Comparison of ENCODE assay signal across 29 mouse cellular contexts in the genomic region with DNA sequence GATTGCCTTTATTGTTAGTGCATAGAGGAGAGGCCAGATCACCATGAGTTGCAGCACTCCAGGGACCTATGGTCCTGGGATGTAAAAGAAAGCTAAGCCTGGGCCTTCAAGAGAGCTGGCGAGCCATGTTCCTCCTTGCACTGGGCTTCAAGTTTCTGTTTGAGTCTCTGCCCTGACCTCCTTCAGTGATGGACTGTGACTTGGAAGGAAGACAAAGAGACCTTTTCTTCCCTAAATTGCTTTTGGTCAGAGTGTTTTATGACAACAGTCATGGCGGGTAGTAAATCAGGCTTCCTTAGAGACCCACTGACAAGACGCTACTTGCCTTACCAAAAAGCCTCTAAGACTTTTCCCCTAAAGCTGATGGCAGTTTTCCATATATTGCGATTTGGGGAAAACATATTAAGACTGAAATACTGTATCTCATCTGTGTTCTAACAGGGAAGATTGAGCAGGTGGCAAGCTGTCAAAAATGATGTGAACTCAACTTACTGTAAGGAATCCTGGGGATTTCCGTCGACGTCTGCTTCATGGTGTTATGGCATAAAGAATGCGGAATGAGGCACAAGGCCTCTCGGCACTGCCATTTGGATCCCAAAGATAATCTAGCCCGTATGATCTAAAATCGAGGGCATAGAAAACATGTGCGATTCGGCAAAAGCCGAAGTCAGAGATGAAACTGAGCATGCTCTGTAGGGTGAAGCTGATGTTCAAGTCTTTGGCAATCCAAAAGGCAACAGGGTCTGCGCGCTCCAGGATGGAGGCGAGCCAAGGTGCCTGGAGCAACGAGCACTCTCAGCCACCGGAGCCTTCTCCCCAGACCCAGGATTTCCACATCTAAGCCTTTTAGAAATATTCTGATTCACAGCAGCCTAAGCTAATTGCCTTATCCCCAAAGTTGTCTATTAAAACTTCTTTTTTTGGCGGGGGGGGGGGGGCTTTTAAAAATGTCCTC.
DNase-seq lines count a peak whose midpoint lies in the region; ATAC-seq and TF ChIP-seq lines count a peak whose summit lies in the region.
"Had no signal": no experiment of that assay in that cellular context is flagged by ENCODE, and none has a peak within 500 bp of the region (broad histone marks: within the 10 kb centered on the region; RNA-seq: fewer than 3 reads in every experiment).

No protein-coding gene starts in this region.

- TF ChIP-seq CTCF in hindbrain, postnatal 0 days (IDR thresholded peaks at IDR 0.05; ENCODE audit: low read depth): no peak
- TF ChIP-seq CTCF in midbrain, postnatal 0 days (IDR thresholded peaks at IDR 0.05): no peak

- H3K9me3 ChIP-seq in hindbrain, postnatal 0 days (ENCODE audit: low read length): no peaks in the 10 kb centered on the region
- no peaks in the 10 kb centered on the region for H3K9me3 ChIP-seq in hindbrain, embryonic 12.5 days (replicated peaks)
- H3K9me3 ChIP-seq in midbrain, postnatal 0 days (ENCODE audit: low read length): no peaks in the 10 kb centered on the region
- H3K9me3 ChIP-seq in midbrain, embryonic 10.5 days (replicated peaks): no peaks in the 10 kb centered on the region
- H3K9me3 ChIP-seq in neural tube, embryonic 15.5 days (replicated peaks): no peaks in the 10 kb centered on the region
- H3K9me3 ChIP-seq: heart, embryonic 10.5 days; liver, embryonic 15.5 days; lung, embryonic 15.5 days; midbrain, embryonic 15.5 days; neural tube, embryonic 13.5 days; stomach, embryonic 15.5 days had no signal

- H3K4me2 ChIP-seq in hindbrain, postnatal 0 days (ENCODE audit: low read depth, low read length): no peak overlapping the region
- H3K4me2 ChIP-seq in hindbrain, embryonic 12.5 days (replicated peaks): no peak overlapping the region
- H3K4me2 ChIP-seq in midbrain, postnatal 0 days (ENCODE audit: low read depth, low read length, poor library complexity, severe bottlenecking): no peak overlapping the region
- H3K4me2 ChIP-seq in neural tube, embryonic 15.5 days: no peak overlapping the region
- H3K4me2 ChIP-seq: liver, embryonic 15.5 days; lung, embryonic 15.5 days; midbrain, embryonic 15.5 days; neural tube, embryonic 13.5 days; stomach, embryonic 15.5 days had no signal

- ATAC-seq in hindbrain, postnatal 0 days: no peak
- ATAC-seq in hindbrain, embryonic 12.5 days (ENCODE audit: low FRiP score): no peak
- ATAC-seq in midbrain, postnatal 0 days (ENCODE audit: low FRiP score): no peak
- no peak for ATAC-seq in neural tube, embryonic 15.5 days (ENCODE audit: low FRiP score)
- ATAC-seq: hindbrain, embryonic 16.5 days; intestine, embryonic 16.5 days; midbrain, embryonic 15.5 days had no signal

- no peak overlapping the region for H3K27ac ChIP-seq in hindbrain, postnatal 0 days
- no peak overlapping the region for H3K27ac ChIP-seq in hindbrain, embryonic 12.5 days
- no peak overlapping the region for H3K27ac ChIP-seq in midbrain, postnatal 0 days (ENCODE audit: low read depth, low read length)
- no peak overlapping the region for H3K27ac ChIP-seq in midbrain, embryonic 10.5 days (replicated peaks)
- H3K27ac ChIP-seq in neural tube, embryonic 15.5 days (replicated peaks): no peak overlapping the region
- H3K27ac ChIP-seq: heart, embryonic 10.5 days; layer of hippocampus, adult 2 months; liver, embryonic 15.5 days; lung, embryonic 15.5 days; midbrain, embryonic 15.5 days; neural tube, embryonic 13.5 days; stomach, embryonic 15.5 days had no signal

- 72% methylated on average over 20 of the region's 20 CpGs for WGBS in hindbrain, postnatal 0 days
- 88% methylated on average over 20 of the region's 20 CpGs for WGBS in hindbrain, embryonic 12.5 days
- WGBS in midbrain, postnatal 0 days: 84% methylated on average over 20 of the region's 20 CpGs
- whole genome bisulfite sequencing in midbrain, embryonic 10.5 days: 92% methylated on average over 20 of the region's 20 CpGs
- 70% methylated on average over 20 of the region's 20 CpGs for WGBS in neural tube, embryonic 15.5 days

- no peak overlapping the region for H3K9ac ChIP-seq in hindbrain, postnatal 0 days (replicated peaks; ENCODE audit: low read length)
- no peak overlapping the region for H3K9ac ChIP-seq in hindbrain, embryonic 12.5 days
- no peak overlapping the region for H3K9ac ChIP-seq in midbrain, postnatal 0 days (replicated peaks; ENCODE audit: low read length, poor library complexity, severe bottlenecking)
- H3K9ac ChIP-seq in neural tube, embryonic 15.5 days (replicated peaks): no peak overlapping the region
- H3K9ac ChIP-seq: liver, embryonic 15.5 days; lung, embryonic 15.5 days; midbrain, embryonic 15.5 days; neural tube, embryonic 13.5 days; stomach, embryonic 15.5 days had no signal

- no peaks in the 10 kb centered on the region for H3K36me3 ChIP-seq in hindbrain, postnatal 0 days (ENCODE audit: insufficient read depth, low read length)
- no peaks in the 10 kb centered on the region for H3K36me3 ChIP-seq in hindbrain, embryonic 12.5 days
- H3K36me3 ChIP-seq in midbrain, postnatal 0 days (ENCODE audit: insufficient read depth, low read length): no peaks in the 10 kb centered on the region
- H3K36me3 ChIP-seq in midbrain, embryonic 10.5 days: no peaks in the 10 kb centered on the region
- H3K36me3 ChIP-seq in neural tube, embryonic 15.5 days: no peaks in the 10 kb centered on the region
- H3K36me3 ChIP-seq: G1E; heart, embryonic 10.5 days; liver, embryonic 15.5 days; lung, embryonic 15.5 days; midbrain, embryonic 15.5 days; neural tube, embryonic 13.5 days; stomach, embryonic 15.5 days had no signal

- no peak overlapping the region for H3K4me3 ChIP-seq in hindbrain, postnatal 0 days (ENCODE audit: low read length)
- no peak overlapping the region for H3K4me3 ChIP-seq in hindbrain, embryonic 12.5 days
- no peak overlapping the region for H3K4me3 ChIP-seq in midbrain, postnatal 0 days (ENCODE audit: low read depth, low read length)
- no peak overlapping the region for H3K4me3 ChIP-seq in midbrain, embryonic 10.5 days
- no peak overlapping the region for H3K4me3 ChIP-seq in neural tube, embryonic 15.5 days (replicated peaks)
- H3K4me3 ChIP-seq: heart, embryonic 10.5 days; layer of hippocampus, adult 2 months; liver, embryonic 15.5 days; lung, embryonic 15.5 days; megakaryocyte, embryonic 14.5 days; midbrain, embryonic 15.5 days; myocyte; neural tube, embryonic 13.5 days; stomach, embryonic 15.5 days had no signal

- H3K27me3 ChIP-seq in hindbrain, postnatal 0 days (ENCODE audit: insufficient read depth, low read length): no peaks in the 10 kb centered on the region
- no peaks in the 10 kb centered on the region for H3K27me3 ChIP-seq in hindbrain, embryonic 12.5 days
- no peaks in the 10 kb centered on the region for H3K27me3 ChIP-seq in midbrain, postnatal 0 days (ENCODE audit: insufficient read depth, low read length)
- no peaks in the 10 kb centered on the region for H3K27me3 ChIP-seq in midbrain, embryonic 10.5 days (ENCODE audit: low read depth, poor library complexity, severe bottlenecking)
- H3K27me3 ChIP-seq in neural tube, embryonic 15.5 days (replicated peaks): no peaks in the 10 kb centered on the region; the same call in 1 of the 2 replicates
- H3K27me3 ChIP-seq: CH12.LX; liver, embryonic 15.5 days; lung, embryonic 15.5 days; megakaryocyte, embryonic 14.5 days; midbrain, embryonic 15.5 days; neural tube, embryonic 13.5 days; stomach, embryonic 15.5 days had no signal

- DNase-seq in cerebellum, postnatal 14 days: peak; percentile 20 to 41
- DNase-seq in cerebellum, adult 18-20 months: no peak
- DNase-seq in hindbrain, postnatal 0 days (ENCODE audit: low spot score): peak; percentile 28
- DNase-seq in midbrain, postnatal 0 days (ENCODE audit: low spot score): peak; percentile 32
- no peak for DNase-seq in midbrain, embryonic 10.5 days (ENCODE audit: low spot score)
- no peak for DNase-seq in ovary, postnatal 36 days (ENCODE audit: low spot score)
- DNase-seq: adrenal gland, postnatal 25 days; B cell, adult 2 months; cerebellum, postnatal 25 days; kidney, postnatal 14 days; liver; lung, postnatal 36 days; right cerebral cortex, adult 18-20 months; thymus, postnatal 36 days had no signal

- no peaks in the 10 kb centered on the region for H3K4me1 ChIP-seq in hindbrain, postnatal 0 days (ENCODE audit: insufficient read depth, low read length)
- no peaks in the 10 kb centered on the region for H3K4me1 ChIP-seq in hindbrain, embryonic 12.5 days
- H3K4me1 ChIP-seq in midbrain, postnatal 0 days (ENCODE audit: insufficient read depth, low read length): no peaks in the 10 kb centered on the region
- H3K4me1 ChIP-seq in midbrain, embryonic 10.5 days: no peaks in the 10 kb centered on the region
- no peaks in the 10 kb centered on the region for H3K4me1 ChIP-seq in neural tube, embryonic 15.5 days
- H3K4me1 ChIP-seq: liver, embryonic 15.5 days; lung, embryonic 15.5 days; megakaryocyte, embryonic 14.5 days; midbrain, embryonic 15.5 days; neural tube, embryonic 13.5 days; stomach, embryonic 15.5 days had no signal

Comparison
In these comparisons a context has a peak if more than half of its experiments do, and no peak if none do; other contexts are left out.
1. DNase-seq: peak in cerebellum, postnatal 14 days (2 of 2), hindbrain, postnatal 0 days (single experiment) and midbrain, postnatal 0 days (single experiment); none in cerebellum, adult 18-20 months (0 of 2), midbrain, embryonic 10.5 days (single experiment) and ovary, postnatal 36 days (single experiment).